Mouse (Mus musculus) embryonic facial prominence, embryonic 14.5 days (tissue): Measurements from ENCODE around the gene Slc1a3. TPM values are rescaled to one million over a fixed set of nuclear protein-coding genes. Genes with fewer than 3 reads are reported as not detected.

Source experiments
- ATAC-seq: fragments of 200-750 bp; cut with Nextera tagmentation; 2 replicates; pipeline ENCODE4 v1.8.0; 2017; ENCODE audit warnings: low read depth, moderate number of reproducible peaks, moderate TSS enrichment
- DNase-seq: peaks from one replicate; pipeline ENCODE4 v3.0.0-alpha.2; 2015; ENCODE audit warnings: low spot score
- H3K27ac ChIP-seq: fragments of 300-500 bp; sonication (generic); replicated peaks from 2 replicates; pipeline ENCODE4 v1.5.1; 2014; ENCODE audit warnings: low read depth, mild to moderate bottlenecking, low read length, moderate library complexity
- H3K27me3 ChIP-seq: fragments of 300-500 bp; sonication (generic); replicated peaks from 2 replicates; pipeline ENCODE4 v1.6.1; 2014; ENCODE audit warnings: low read length; ENCODE audit not compliant: control insufficient read depth, insufficient read depth
- H3K36me3 ChIP-seq: fragments of 300-500 bp; sonication (generic); 2 replicates; pipeline ENCODE4 v1.6.1; 2014; ENCODE audit warnings: low read length, mixed read lengths; ENCODE audit not compliant: control insufficient read depth, insufficient read depth
- H3K4me1 ChIP-seq: fragments of 300-500 bp; sonication (generic); 2 replicates; pipeline ENCODE4 v1.6.1; 2014; ENCODE audit warnings: antibody characterized with exemption, low read length; ENCODE audit not compliant: control insufficient read depth, insufficient read depth
- H3K4me2 ChIP-seq: fragments of 300-500 bp; sonication (generic); 2 replicates; pipeline ENCODE4 v1.6.1; 2014; ENCODE audit warnings: low read depth, mild to moderate bottlenecking, low read length, moderate library complexity, mixed read lengths
- H3K4me3 ChIP-seq: fragments of 300-500 bp; sonication (generic); 2 replicates; pipeline ENCODE4 v1.5.1; 2014; ENCODE audit warnings: low read depth, mild to moderate bottlenecking, low read length
- H3K9ac ChIP-seq: fragments of 300-500 bp; sonication (generic); 2 replicates; pipeline ENCODE4 v1.6.1; 2014; ENCODE audit warnings: low read depth, mild to moderate bottlenecking, low read length, moderate library complexity, mixed read lengths
- H3K9me3 ChIP-seq: fragments of 300-500 bp; sonication (generic); 2 replicates; pipeline ENCODE4 v1.6.1; 2016; ENCODE audit warnings: low read length; ENCODE audit not compliant: control insufficient read depth
- WGBS: fragments of 180-500 bp; shearing (Covaris S2); extraction: QIAGEN DNeasy Blood & Tissue Kit; methylation state at CpG from one replicate; pipeline ENCODE4 v1.1.7; 2014; 5-methylcytosine and 5-hydroxymethylcytosine counted together
- polyA plus RNA-seq: library from polyadenylated mRNA; unstranded; fragments of >200 nt; fragmentation: Nextera tagmentation; extraction: Ambion mirVana; gene quantifications from 2 replicates; pipeline ENCODE4 v1.2.1, GENCODE M21; 2014

Gene Slc1a3
- polyA plus RNA-seq, 1 experiment from 2014 or later, result 32.8 TPM

- ATAC-seq (no peak), DNase-seq (no peak)
- Histone ChIP-seq H3K9me3 (no peaks in the 10 kb centered on the region), H3K4me3 (no peak overlapping the region), H3K27ac (peak overlapping the region; percentile 24), H3K36me3 (no peaks in the 10 kb centered on the region), H3K4me2 (no peak overlapping the region), H3K9ac (no peak overlapping the region), H3K4me1 (peaks cover 36% of the 10 kb centered on the region), H3K27me3 (no peaks in the 10 kb centered on the region)
- 60% methylated on average over 4 of the region's 4 CpGs for WGBS
Observed at GRCm38 (mm10) chr15:8659977-8660376, 50.6 kb downstream of the Slc1a3 start.

GRCm38 (mm10) chr15:8659483-8659971 lies 51.0 kb downstream of the Slc1a3 start:
- peak; percentile 61 for DNase-seq
- H3K4me1 ChIP-seq, result peaks cover 39% of the 10 kb centered on the region

DNA sequence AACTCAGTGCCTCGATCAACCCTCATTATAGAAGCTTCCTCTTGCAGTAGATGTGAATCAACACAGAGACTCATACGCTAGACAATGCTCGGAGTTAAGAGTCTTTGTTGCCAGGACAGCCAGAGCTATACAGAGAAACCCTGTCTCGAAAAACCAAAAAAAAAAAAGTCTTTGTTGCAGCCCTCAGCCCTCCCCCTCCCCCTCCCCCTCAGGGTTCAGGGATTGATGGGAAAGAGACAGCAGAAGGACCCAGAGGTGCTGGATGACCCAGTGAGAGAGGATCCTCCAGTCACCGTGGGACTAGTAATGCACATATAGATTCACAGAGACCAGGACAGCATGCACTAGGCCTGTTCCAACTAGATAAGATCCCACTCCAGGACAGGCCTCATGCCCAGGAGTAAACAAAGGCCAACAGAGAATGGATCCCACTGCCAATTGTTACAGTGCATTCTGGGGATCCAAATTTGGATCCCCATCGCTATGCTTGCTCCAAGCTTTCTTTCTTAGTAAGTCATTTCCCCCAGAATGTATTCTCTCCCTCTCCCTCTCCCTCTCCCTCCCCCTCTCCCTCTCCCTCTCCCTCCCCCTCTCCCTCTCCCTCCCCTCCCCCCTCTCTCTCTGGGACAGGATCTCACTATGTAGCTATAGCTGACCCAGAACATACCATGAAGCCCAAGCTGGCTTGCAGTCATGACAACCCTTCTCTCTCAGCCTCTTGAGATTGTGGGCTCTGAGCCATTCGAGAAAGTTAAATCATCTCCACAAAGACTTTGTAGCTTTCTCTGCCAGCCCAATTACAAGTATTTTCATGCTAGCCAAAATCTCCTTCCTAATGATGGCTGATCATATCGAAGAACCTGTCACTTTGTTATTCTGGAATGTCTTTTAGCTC lies 52.2 kb downstream of the Slc1a3 start:
- 62% methylated on average over 8 of the region's 8 CpGs for WGBS
- H3K4me3 ChIP-seq, result no peak overlapping the region
- H3K36me3 ChIP-seq, result no peaks in the 10 kb centered on the region
- H3K27me3 ChIP-seq, result no peaks in the 10 kb centered on the region
- no peaks in the 10 kb centered on the region for H3K9me3 ChIP-seq
- H3K4me2 ChIP-seq, result no peak overlapping the region
- H3K4me1 ChIP-seq, result peaks cover 49% of the 10 kb centered on the region
- no peak overlapping the region for H3K9ac ChIP-seq
- H3K27ac ChIP-seq, result 0 out of 2 replicates have a peak overlapping the region, but pooled peaks have one; percentile 29
- DNase-seq, result peak; percentile 56
- ATAC-seq, result no peak

More at GRCm38 (mm10) chr15:8659483-8659971, 51.0 kb downstream of the Slc1a3 start:
- H3K27me3 ChIP-seq, result no peaks in the 10 kb centered on the region
- H3K9me3 ChIP-seq, result no peaks in the 10 kb centered on the region
- no peak overlapping the region for H3K4me2 ChIP-seq
- no peak overlapping the region for H3K4me3 ChIP-seq
- ATAC-seq, result peak; percentile 71
- no peaks in the 10 kb centered on the region for H3K36me3 ChIP-seq
- H3K27ac ChIP-seq, result peak overlapping the region; percentile 24; the same call in 1 of the 2 replicates
- WGBS, result 19% methylated on average over 8 of the region's 8 CpGs
- no peak overlapping the region for H3K9ac ChIP-seq

- 0 out of 2 replicates have a peak, but pooled peaks cover 5% of the 10 kb centered on the region for H3K36me3 ChIP-seq
- H3K27ac ChIP-seq, result peak overlapping the region; percentile 82
- ATAC-seq, result peak; percentile 62
- DNase-seq, result peak; percentile 94
- H3K9ac ChIP-seq, result no peak overlapping the region
- H3K4me3 ChIP-seq, result no peak overlapping the region
- WGBS, result 15% methylated on average over 9 of the region's 9 CpGs
- H3K4me1 ChIP-seq, result peaks cover 45% of the 10 kb centered on the region
- no peaks in the 10 kb centered on the region for H3K27me3 ChIP-seq
- peak overlapping the region; percentile 44 for H3K4me2 ChIP-seq
- no peaks in the 10 kb centered on the region for H3K9me3 ChIP-seq
Observed at GRCm38 (mm10) chr15:8655251-8655650, 55.3 kb downstream of the Slc1a3 start.

DNA sequence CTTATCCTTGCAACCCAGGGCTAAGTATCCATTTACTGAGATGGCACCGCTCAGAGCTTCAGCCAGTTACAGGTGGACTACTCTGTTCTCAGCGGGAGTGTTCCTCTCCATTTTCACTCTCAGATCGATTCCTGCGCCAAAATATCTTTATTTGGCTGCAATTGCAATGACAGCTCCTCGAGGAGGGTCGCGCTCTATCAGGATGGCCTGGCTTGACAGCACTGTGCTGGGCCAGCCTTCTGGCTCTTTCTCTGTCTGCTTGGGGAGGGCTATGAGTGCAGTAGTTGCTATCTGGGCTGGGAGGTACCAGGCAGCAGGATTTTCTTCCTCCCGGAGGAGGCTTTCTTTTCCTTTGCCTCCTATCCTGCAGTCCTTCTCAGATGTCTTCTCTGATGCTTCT lies 57.9 kb downstream of the Slc1a3 start:
- H3K9ac ChIP-seq, result no peak overlapping the region
- DNase-seq (no peak), ATAC-seq (no peak)
- H3K4me2 ChIP-seq, result no peak overlapping the region
- H3K36me3 ChIP-seq, result 0 out of 2 replicates have a peak, but pooled peaks cover 8% of the 10 kb centered on the region
- WGBS, result 81% methylated on average over 8 of the region's 8 CpGs
- H3K27me3 ChIP-seq, result no peaks in the 10 kb centered on the region
- H3K4me1 ChIP-seq, result peaks cover 32% of the 10 kb centered on the region
- H3K4me3 ChIP-seq, result no peak overlapping the region
- H3K9me3 ChIP-seq, result no peaks in the 10 kb centered on the region
- H3K27ac ChIP-seq, result 0 out of 2 replicates have a peak overlapping the region, but pooled peaks have one; percentile 4

DNA sequence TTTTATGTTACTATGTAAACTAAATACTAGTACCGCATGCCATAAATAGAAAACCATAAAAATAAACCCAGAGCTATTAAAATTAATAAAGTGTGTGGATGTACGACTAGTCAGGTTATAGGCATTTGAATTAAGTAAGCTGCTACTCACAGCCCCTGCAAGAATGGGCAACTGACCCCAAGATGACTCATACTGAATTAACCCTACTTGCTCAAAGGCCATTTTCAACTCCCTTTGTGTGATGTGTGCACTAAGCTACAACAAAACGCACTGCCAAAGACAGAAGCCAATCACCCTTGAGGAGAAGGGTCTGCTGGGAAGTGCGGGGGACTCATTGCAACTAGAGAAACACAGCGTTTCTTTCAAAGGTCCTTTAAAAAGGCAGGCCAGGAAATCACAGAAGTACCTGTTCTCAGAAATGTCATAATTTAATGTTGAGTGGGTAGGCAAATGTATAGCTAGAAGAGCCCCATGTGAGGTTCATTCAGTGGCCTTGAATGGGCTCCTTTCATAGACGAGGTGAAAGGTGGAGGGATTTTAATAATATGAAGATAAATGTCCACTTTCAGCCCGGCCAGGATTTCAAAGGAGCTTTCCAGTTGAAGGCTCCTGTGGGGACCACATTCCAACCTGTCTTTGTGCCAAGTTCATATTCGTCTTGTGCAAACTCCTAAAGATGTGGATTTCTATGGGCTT lies 66.4 kb downstream of the Slc1a3 start:
- ATAC-seq (no peak), DNase-seq (no peak)
- no peak overlapping the region for H3K27ac ChIP-seq
- H3K36me3 ChIP-seq, result peaks cover 32% of the 10 kb centered on the region
- no peaks in the 10 kb centered on the region for H3K9me3 ChIP-seq
- WGBS, result 66% methylated on average over 8 of the region's 8 CpGs
- H3K9ac ChIP-seq, result no peak overlapping the region
- H3K4me3 ChIP-seq, result no peak overlapping the region
- H3K4me2 ChIP-seq, result no peak overlapping the region
- no peaks in the 10 kb centered on the region for H3K27me3 ChIP-seq
- no peaks in the 10 kb centered on the region for H3K4me1 ChIP-seq

- no peak overlapping the region for H3K4me3 ChIP-seq
- H3K27ac ChIP-seq, result no peak overlapping the region
- no peak for ATAC-seq
- H3K4me2 ChIP-seq, result no peak overlapping the region
- H3K36me3 ChIP-seq, result peaks cover 52% of the 10 kb centered on the region
- no peak overlapping the region for H3K9ac ChIP-seq
- no peaks in the 10 kb centered on the region for H3K4me1 ChIP-seq
- no peaks in the 10 kb centered on the region for H3K27me3 ChIP-seq
- no peak for DNase-seq
- 53% methylated on average over 2 of the region's 2 CpGs for WGBS
- no peaks in the 10 kb centered on the region for H3K9me3 ChIP-seq
Observed at GRCm38 (mm10) chr15:8639856-8640255, 70.7 kb downstream of the Slc1a3 start.

DNA sequence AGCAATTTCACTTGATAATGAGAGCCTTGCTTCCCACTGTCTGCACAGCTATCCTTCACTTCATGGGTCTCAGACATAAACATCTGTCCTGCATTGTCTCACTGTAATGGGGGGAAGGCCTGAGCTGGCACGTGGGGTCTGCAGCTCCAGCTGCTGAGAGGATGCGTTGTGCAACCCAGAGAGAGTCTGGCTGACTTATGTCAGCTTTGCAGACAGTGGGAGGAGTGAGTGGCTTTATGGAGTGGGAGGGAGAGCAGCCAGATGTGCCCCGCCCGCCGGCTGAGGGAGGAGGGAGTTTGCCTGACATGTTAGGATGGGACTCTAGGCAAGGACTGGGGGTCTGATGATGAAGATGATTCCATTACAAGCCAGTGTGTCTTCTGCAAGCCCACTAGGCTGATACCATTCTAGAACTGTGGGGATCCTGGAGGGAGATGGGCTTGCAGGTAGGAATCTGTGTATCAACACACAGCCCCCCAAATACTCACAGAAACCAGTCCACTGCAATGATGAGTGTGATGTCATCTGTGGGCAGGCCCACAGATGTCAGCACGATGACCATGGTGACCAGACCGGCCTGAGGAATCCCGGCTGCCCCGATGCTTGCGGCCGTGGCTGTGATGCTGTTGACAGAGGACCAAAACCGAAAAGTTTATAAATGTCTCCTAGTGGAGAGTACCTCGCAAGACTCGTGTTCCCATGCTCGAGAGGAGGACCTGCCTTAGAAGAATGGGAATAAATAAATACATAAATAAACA lies 71.8 kb downstream of the Slc1a3 start:
- ATAC-seq, result peak; percentile 50; the same call in 1 of the 2 replicates
- Histone ChIP-seq H3K9me3 (no peaks in the 10 kb centered on the region), H3K9ac (no peak overlapping the region), H3K4me2 (no peak overlapping the region), H3K4me3 (no peak overlapping the region), H3K27ac (no peak overlapping the region), H3K27me3 (no peaks in the 10 kb centered on the region), H3K4me1 (no peaks in the 10 kb centered on the region), H3K36me3 (peaks cover 52% of the 10 kb centered on the region)
- peak; percentile 82 for DNase-seq
- 76% methylated on average over 15 of the region's 15 CpGs for WGBS
